Mouse (Mus musculus) kidney, adult 18-20 months (tissue): ENCODE measurements at regions not wholly inside any gene's neighbourhood (a gene's known extent, or its start where the extent isn't known, plus 50 kb on each side); places are given as distances from the start of the nearest gene placed in this dataset.

Experiments used
- DNase-seq: peaks from one replicate; pipeline ENCODE4 v3.0.0; 2021

- no peak for DNase-seq
These were observed 66.8 kb upstream of the Tbl1x start for GRCm38 (mm10) chrX:77443852-77444492.

GRCm38 (mm10) chrX:77446755-77447154 is 64.1 kb upstream of the Tbl1x start:
- DNase-seq = no peak

- DNase-seq = no peak
These were observed 58.7 kb upstream of the Tbl1x start for GRCm38 (mm10) chrX:77451977-77452675.
